ENCODE assay signal across 8 mouse cellular contexts in genomic region chr12:98627392-98628259, GRCm38 (mm10). TPM values are rescaled to one million over a fixed set of nuclear protein-coding genes. Genes with fewer than 3 reads are reported as not detected.
DNase-seq lines count a peak whose midpoint lies in the region; ATAC-seq and TF ChIP-seq lines count a peak whose summit lies in the region.

Gene Spata7, plus strand, starts transcription at chr12:98628157.

- H3K4me2 ChIP-seq in lung, embryonic 14.5 days: peak within 1 kb of the TSS; percentile 74

- no peak for TF ChIP-seq CTCF in lung, embryonic 14.5 days (IDR thresholded peaks at IDR 0.05; ENCODE audit: low read depth)

- under 1% methylated on average over 32 of the region's 32 CpGs for WGBS in lung, embryonic 14.5 days

- no peaks in the 10 kb centered on the region for H3K9me3 ChIP-seq in lung, embryonic 14.5 days (ENCODE audit: low read depth, low read length)

- peak; percentile 99 to 100 for ATAC-seq in hematopoietic stem cell, adult 5-6 weeks (replicated peaks in 1 of 2; ENCODE audit: insufficient read depth in 1 of 2, low FRiP score in 2 of 2, low TSS enrichment in 1 of 2, low read depth in 1 of 2, poor library complexity in 2 of 2, severe bottlenecking in 2 of 2)
- peak; percentile 96 for ATAC-seq in lung, embryonic 14.5 days (ENCODE audit: insufficient read depth)
- peak; percentile 79 for ATAC-seq in neutrophil, adult 5-6 weeks (ENCODE audit: extremely low read depth, insufficient number of reproducible peaks, low FRiP score, poor library complexity, severe bottlenecking)

- 0 out of 2 replicates have a peak within 1 kb of the TSS, but pooled peaks have one; percentile 33 for H3K27ac ChIP-seq in lung, embryonic 14.5 days (ENCODE audit: low read depth)

- DNase-seq in MN1 (ENCODE audit: low spot score): peak; percentile 80
- DNase-seq in cerebellum, adult 8-10 months: peak; percentile 83
- peak; percentile 87 for DNase-seq in forelimb bud, embryonic 11.5 days (ENCODE audit: low read depth, low spot score)
- DNase-seq in layer of hippocampus, adult 8-10 months (ENCODE audit: low spot score in 2 of 2): peak; percentile 79 to 87
- peak; percentile 91 for DNase-seq in lung, embryonic 14.5 days
- DNase-seq in testis, postnatal 14 days (ENCODE audit: low spot score): peak; percentile 90

- H3K4me1 ChIP-seq in lung, embryonic 14.5 days (ENCODE audit: insufficient read depth): no peaks in the 10 kb centered on the region

- peak within 1 kb of the TSS; percentile 76 for H3K4me3 ChIP-seq in lung, embryonic 14.5 days (ENCODE audit: low read depth, low read length)

- no peaks in the 10 kb centered on the region for H3K36me3 ChIP-seq in lung, embryonic 14.5 days (ENCODE audit: insufficient read depth)

- no peaks in the 10 kb centered on the region for H3K27me3 ChIP-seq in lung, embryonic 14.5 days (ENCODE audit: insufficient read depth, low read length)

- H3K9ac ChIP-seq in lung, embryonic 14.5 days: peak within 1 kb of the TSS; percentile 71

RNA-seq across cellular contexts. Expression of gene Spata7, which starts in this region (rescaled TPM):
- 6.4 and 13.3 TPM in 2 replicates for total RNA-seq in hematopoietic stem cell, adult 5-6 weeks (2017)
- total RNA-seq in layer of hippocampus, adult 8-10 months (2022): 10 to 100 TPM; 29.9 to 40.8 (median 36.2) TPM
- 16.7 and 18.5 TPM in 2 replicates for polyA plus RNA-seq in lung, embryonic 14.5 days (2014; fragmentation: Nextera tagmentation; extraction: Ambion mirVana)
- 1.2 and 2.2 TPM in 2 replicates for total RNA-seq in neutrophil, adult 5-6 weeks (2017)

Comparison
In these comparisons a context has a peak if more than half of its experiments do, and no peak if none do; other contexts are left out.
1. Peak in every context shown above with its lines: DNase-seq, ATAC-seq, H3K4me3 ChIP-seq and H3K27ac ChIP-seq.